Mouse (Mus musculus) CH12.LX (cell line): ENCODE data around the gene Phactr1. TPM values are rescaled to one million over a fixed set of nuclear protein-coding genes. Genes with fewer than 3 reads are reported as not detected.

Experiments
- DNase-seq: peaks from one replicate; pipeline ENCODE4 v3.0.0-alpha.2; 2013; ENCODE audit errors: extremely low read depth
- H3K27ac ChIP-seq: 2 replicates; pipeline ENCODE4 v1.5.1; 2012; ENCODE audit warnings: low read depth, mild to moderate bottlenecking, control low read depth, moderate library complexity; ENCODE audit not compliant: insufficient read depth
- H3K27me3 ChIP-seq: replicated peaks from 2 replicates; pipeline ENCODE3; 2012; ENCODE audit warnings: inconsistent platforms
- H3K36me3 ChIP-seq, 2 experiments: replicated peaks in 1 of 2; 2 replicates each; pipeline versions ENCODE3 to v1.6.1; 2012; ENCODE audit warnings: inconsistent platforms in 1 of 2, low read length in 1 of 2, mild to moderate bottlenecking in 1 of 2, mixed read lengths in 1 of 2, moderate library complexity in 1 of 2; ENCODE audit not compliant: control insufficient read depth in 1 of 2, insufficient read depth in 1 of 2
- H3K4me1 ChIP-seq, 2 experiments: 2 replicates each; pipeline ENCODE4 v1.6.1; 2012; ENCODE audit warnings: inconsistent platforms in 1 of 2, moderate library complexity in 1 of 2; ENCODE audit not compliant: insufficient read depth in 2 of 2, control insufficient read depth in 1 of 2
- H3K4me2 ChIP-seq: 2 replicates; pipeline ENCODE4 v1.6.1; 2012; ENCODE audit warnings: low read depth, mild to moderate bottlenecking, control low read depth; ENCODE audit not compliant: poor library complexity, insufficient read depth, severe bottlenecking
- H3K4me3 ChIP-seq, 3 experiments: fragments of 150-350 bp in 1 of 3; sonication (generic) in 1 of 3; replicated peaks in 1 of 3; 2 replicates each; pipeline versions ENCODE3 to v1.5.1; 2011 to 2012; ENCODE audit warnings: low read depth in 2 of 3, low read length in 2 of 3, mild to moderate bottlenecking in 2 of 3, moderate library complexity in 2 of 3, control low read depth in 1 of 3, improper control_type of control experiment in 1 of 3, inconsistent platforms in 1 of 3, mixed read lengths in 1 of 3; ENCODE audit not compliant: poor library complexity in 1 of 3
- H3K79me2 ChIP-seq: replicated peaks from 2 replicates; pipeline ENCODE4 v1.6.1; 2012; ENCODE audit warnings: mild to moderate bottlenecking, moderate library complexity; ENCODE audit not compliant: control insufficient read depth, poor library complexity, insufficient read depth, severe bottlenecking; ENCODE audit errors: extremely low read depth
- H3K9ac ChIP-seq: 2 replicates; pipeline ENCODE4 v1.6.1; 2012; ENCODE audit warnings: low read depth, mild to moderate bottlenecking, control low read depth, moderate library complexity; ENCODE audit not compliant: insufficient read depth
- H3K9me3 ChIP-seq: replicated peaks from 2 replicates; pipeline ENCODE3; 2012; ENCODE audit warnings: low read length, inconsistent platforms, mixed read lengths
- BHLHE40 ChIP-seq: IDR thresholded peaks from 2 replicates; pipeline ENCODE4 v1.6.1; 2011; ENCODE audit warnings: mild to moderate bottlenecking, low read depth, low read length, improper control_type of control experiment
- CHD1 ChIP-seq: IDR thresholded peaks from 2 replicates; pipeline ENCODE4 v1.6.1; 2012; ENCODE audit warnings: low read depth, low read length, improper control_type of control experiment, inconsistent platforms
- ELF1 ChIP-seq: IDR thresholded peaks from 2 replicates; pipeline ENCODE4 v1.6.1; 2014; ENCODE audit warnings: low read depth, mild to moderate bottlenecking, inconsistent platforms, low read length, improper control_type of control experiment
- ETS1 ChIP-seq: conservative IDR thresholded peaks from 2 replicates; pipeline ENCODE4 v1.6.1; 2012; ENCODE audit warnings: low read depth, mild to moderate bottlenecking, inconsistent platforms, low read length, improper control_type of control experiment, moderate library complexity
- GABPA ChIP-seq: IDR thresholded peaks from 2 replicates; pipeline ENCODE4 v1.6.1; 2012; ENCODE audit warnings: low read depth, low read length, improper control_type of control experiment, inconsistent platforms; ENCODE audit not compliant: insufficient replicate concordance
- HCFC1 ChIP-seq: IDR thresholded peaks from 2 replicates; pipeline ENCODE4 v1.6.1; 2012; ENCODE audit warnings: low read depth, mild to moderate bottlenecking, inconsistent platforms, low read length, improper control_type of control experiment
- JUN ChIP-seq: IDR thresholded peaks from 2 replicates; pipeline ENCODE4 v1.6.1; 2011; ENCODE audit warnings: low read depth, mild to moderate bottlenecking, low read length, improper control_type of control experiment, moderate library complexity; ENCODE audit not compliant: insufficient read depth
- JUND ChIP-seq: conservative IDR thresholded peaks from 2 replicates; pipeline ENCODE4 v1.6.1; 2011; ENCODE audit warnings: low read depth, low read length, improper control_type of control experiment
- KAT2A ChIP-seq: IDR thresholded peaks from 2 replicates; pipeline ENCODE4 v1.6.1; 2012; ENCODE audit warnings: low read length, improper control_type of control experiment, inconsistent platforms; ENCODE audit not compliant: insufficient replicate concordance
- MAFK ChIP-seq: IDR thresholded peaks from 2 replicates; pipeline ENCODE4 v1.6.1; 2011; ENCODE audit warnings: low read length, improper control_type of control experiment; ENCODE audit not compliant: insufficient replicate concordance
- MAZ ChIP-seq: IDR thresholded peaks from 2 replicates; pipeline ENCODE4 v1.6.1; 2012; ENCODE audit warnings: low read depth, mild to moderate bottlenecking, inconsistent platforms, low read length, improper control_type of control experiment, moderate library complexity
- MEF2A ChIP-seq: IDR thresholded peaks from 2 replicates; pipeline ENCODE4 v1.6.1; 2014; ENCODE audit warnings: low read depth, mild to moderate bottlenecking, inconsistent platforms, low read length, improper control_type of control experiment, borderline replicate concordance
- MXI1 ChIP-seq: IDR thresholded peaks from 2 replicates; pipeline ENCODE4 v1.6.1; 2011; ENCODE audit warnings: mild to moderate bottlenecking, low read depth, low read length, improper control_type of control experiment
- MYC ChIP-seq: IDR thresholded peaks from 2 replicates; pipeline ENCODE4 v1.6.1; 2011; ENCODE audit warnings: low read depth, mild to moderate bottlenecking, improper control_type of control experiment, low read length
- NELFE ChIP-seq: IDR thresholded peaks from 2 replicates; pipeline ENCODE4 v1.6.1; 2011; ENCODE audit warnings: low read depth, low read length, improper control_type of control experiment
- POLR2AphosphoS2 ChIP-seq: IDR thresholded peaks from 2 replicates; pipeline ENCODE4 v1.6.1; 2011; ENCODE audit warnings: low read depth, low read length, improper control_type of control experiment
- RAD21 ChIP-seq: IDR thresholded peaks from 2 replicates; pipeline ENCODE4 v1.6.1; 2011; ENCODE audit warnings: low read depth, mild to moderate bottlenecking, low read length, improper control_type of control experiment, moderate library complexity
- RCOR1 ChIP-seq: conservative IDR thresholded peaks from 2 replicates; pipeline ENCODE4 v1.6.1; 2012; ENCODE audit warnings: low read depth, mild to moderate bottlenecking, inconsistent platforms, low read length, improper control_type of control experiment
- SIN3A ChIP-seq: IDR thresholded peaks from 2 replicates; pipeline ENCODE4 v1.6.1; 2012; ENCODE audit warnings: low read length, improper control_type of control experiment, inconsistent platforms
- SMC3 ChIP-seq: IDR thresholded peaks from 2 replicates; pipeline ENCODE4 v1.6.1; 2011; ENCODE audit warnings: low read depth, low read length, improper control_type of control experiment
- TBP ChIP-seq: conservative IDR thresholded peaks from 2 replicates; pipeline ENCODE4 v1.6.1; 2011; ENCODE audit warnings: low read depth, low read length, improper control_type of control experiment
- UBTF ChIP-seq: IDR thresholded peaks from 2 replicates; pipeline ENCODE4 v1.6.1; 2012; ENCODE audit warnings: low read depth, mild to moderate bottlenecking, inconsistent platforms, low read length, improper control_type of control experiment, moderate library complexity
- USF1 ChIP-seq: IDR thresholded peaks from 2 replicates; pipeline ENCODE4 v1.6.1; 2014; ENCODE audit warnings: low read depth, mild to moderate bottlenecking, inconsistent platforms, low read length, improper control_type of control experiment
- ZC3H11A ChIP-seq: IDR thresholded peaks from 2 replicates; pipeline ENCODE4 v1.6.1; 2012; ENCODE audit warnings: low read depth, mild to moderate bottlenecking, inconsistent platforms, low read length, improper control_type of control experiment
- ZKSCAN1 ChIP-seq: IDR thresholded peaks from 2 replicates; pipeline ENCODE4 v1.6.1; 2012; ENCODE audit warnings: low read depth, inconsistent platforms, low read length, improper control_type of control experiment, borderline replicate concordance
- ZMIZ1 ChIP-seq: IDR thresholded peaks from 2 replicates; pipeline ENCODE4 v1.6.1; 2012; ENCODE audit warnings: low read depth, mild to moderate bottlenecking, inconsistent platforms, low read length, improper control_type of control experiment
- dilution Hi-C: fragments of 300-500 bp; cut with MboI; formaldehyde crosslinking; loops from 2 replicates; pipeline ENCODE4 v1.14.3; 2020; ENCODE audit warnings: low sequenced_read_pairs; ENCODE audit not compliant: extremely low pct_unique_long_range_greater_than_20kb, extremely low pct_ligation_motif_present
- in situ Hi-C: fragments of 300-500 bp; cut with MboI; formaldehyde crosslinking; loops from 3 replicates; pipeline ENCODE4 v1.14.3; 2019; ENCODE audit warnings: low sequenced_read_pairs, low pct_ligation_motif_present, low pct_unique_long_range_greater_than_20kb, mixed read lengths
- polyA plus RNA-seq: library from polyadenylated mRNA; unstranded; fragments of >175 nt; gene quantifications from 2 replicates; pipeline ENCODE4 v1.2.1, GENCODE M21; 2012; ENCODE audit warnings: low read depth; ENCODE audit not compliant: insufficient read length
- total RNA-seq, 2 experiments: library from RNA; depleted of rRNA; stranded (reverse); fragments of 300-350 nt in 1 of 2; fragments of >200 nt in 1 of 2; gene quantifications; 2 replicates each; pipeline ENCODE4 v1.2.3; 2012 to 2014

The Phactr1 gene
- total and polyA plus RNA-seq, 3 experiments = 2.0 to 6.1 (median 3.1) TPM

DNA sequence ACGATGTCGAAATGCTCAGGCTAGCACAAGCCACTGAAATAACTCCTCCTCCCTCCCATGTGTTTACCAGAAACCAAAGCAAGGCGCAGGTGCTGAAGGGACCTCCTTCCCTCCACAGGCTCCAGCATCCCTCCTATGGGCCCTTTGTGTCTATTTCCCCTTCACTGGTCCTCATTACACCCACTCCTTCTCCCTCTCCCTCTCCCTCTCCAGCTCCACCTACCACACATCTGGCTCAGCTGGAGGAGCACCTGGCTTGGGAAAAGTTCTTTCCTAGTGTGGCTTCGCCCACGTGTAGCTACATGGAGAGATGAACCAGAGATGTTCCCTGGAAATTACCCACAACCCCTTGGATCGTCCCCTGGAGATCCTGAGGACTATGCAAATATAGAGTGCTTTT lies 356.1 kb downstream of the Phactr1 start:
- H3K4me3 ChIP-seq = no peak overlapping the region
- H3K79me2 ChIP-seq = no peaks in the 10 kb centered on the region
- no peak for DNase-seq
- no peaks in the 10 kb centered on the region for H3K36me3 ChIP-seq
- dilution Hi-C loops = no loop called here
- no peak overlapping the region for H3K27ac ChIP-seq
- TF ChIP-seq MYC (no peak), GABPA (no peak), ETS1 (no peak), HCFC1 (no peak), ZMIZ1 (no peak), ZKSCAN1 (no peak), MXI1 (no peak), MAZ (no peak), ZC3H11A (no peak), RAD21 (no peak), NELFE (no peak), BHLHE40 (no peak), ELF1 (no peak), MAFK (no peak), CHD1 (no peak), POLR2AphosphoS2 (no peak), UBTF (no peak), USF1 (no peak), SMC3 (no peak), KAT2A (no peak)
- H3K9me3 ChIP-seq = no peaks in the 10 kb centered on the region
- H3K4me2 ChIP-seq = no peak overlapping the region
- in situ Hi-C loops = no loop called here
- peaks cover 0 to 16% of the 10 kb centered on the region in 2 experiments; a peak in 2 of 4 replicates for H3K4me1 ChIP-seq
- no peak overlapping the region for H3K9ac ChIP-seq
- H3K27me3 ChIP-seq = no peaks in the 10 kb centered on the region

DNA sequence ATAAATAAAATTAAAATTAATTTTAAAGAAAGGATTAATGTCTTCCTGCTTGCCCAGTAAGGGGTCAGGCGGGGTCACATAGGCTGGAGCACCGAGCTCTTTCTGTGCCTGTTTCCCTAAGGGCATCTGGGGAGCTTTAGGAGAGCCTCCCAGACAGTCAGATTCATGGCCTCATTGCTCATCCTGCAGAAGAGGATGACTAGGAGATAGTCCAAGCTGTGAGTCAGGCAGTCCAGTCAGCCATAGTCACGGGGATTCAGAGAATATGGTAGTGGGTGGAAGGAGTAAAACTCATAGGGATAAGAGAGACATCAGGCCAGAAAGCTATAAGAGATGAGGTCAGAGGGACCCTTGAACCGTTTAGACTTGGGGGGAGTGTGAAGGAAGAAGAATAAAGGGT lies 362.3 kb downstream of the Phactr1 start:
- DNase-seq = no peak
- no peaks in the 10 kb centered on the region for H3K27me3 ChIP-seq
- H3K4me3 ChIP-seq = no peak overlapping the region
- no peaks in the 10 kb centered on the region for H3K9me3 ChIP-seq
- H3K4me2 ChIP-seq = no peak overlapping the region
- H3K36me3 ChIP-seq = no peaks in the 10 kb centered on the region
- dilution Hi-C loops (no loop called here), in situ Hi-C loops (no loop called here)
- TF ChIP-seq HCFC1 (no peak), UBTF (no peak), MEF2A (no peak), USF1 (no peak), SIN3A (no peak), ZMIZ1 (no peak), BHLHE40 (no peak), JUN (no peak), MAZ (no peak), RCOR1 (no peak), JUND (no peak), TBP (no peak), RAD21 (no peak), CHD1 (no peak)
- H3K27ac ChIP-seq = no peak overlapping the region
- no peak overlapping the region for H3K9ac ChIP-seq
- H3K4me1 ChIP-seq = no peaks in the 10 kb centered on the region
- H3K79me2 ChIP-seq = no peaks in the 10 kb centered on the region
